Mouse (Mus musculus) MEL (cell line): ENCODE data around the gene Map3k20. TPM values are rescaled to one million over a fixed set of nuclear protein-coding genes. Genes with fewer than 3 reads are reported as not detected.

Source experiments
- DNase-seq: peaks from one replicate; pipeline ENCODE4 v3.0.0; 2011; ENCODE audit warnings: low read depth, low spot score
- H3K27ac ChIP-seq: 2 replicates; pipeline ENCODE4 v1.5.1; 2012; ENCODE audit warnings: low read depth, mild to moderate bottlenecking, control low read depth, low read length, moderate library complexity; ENCODE audit not compliant: control insufficient read depth
- H3K27me3 ChIP-seq, 2 experiments: fragments of 150-350 bp in 1 of 2; sonication (generic) in 1 of 2; 2 replicates each; pipeline ENCODE4 v1.6.1; 2012; ENCODE audit warnings: low read length in 2 of 2, mild to moderate bottlenecking in 2 of 2, improper control_type of control experiment in 1 of 2, moderate library complexity in 1 of 2; ENCODE audit not compliant: insufficient read depth in 2 of 2, control insufficient read depth in 1 of 2
- H3K36me3 ChIP-seq, 2 experiments: 2 replicates each; pipeline ENCODE4 v1.6.1; 2012 to 2014; ENCODE audit warnings: low read length in 2 of 2, improper control_type of control experiment in 1 of 2, inconsistent platforms in 1 of 2, mild to moderate bottlenecking in 1 of 2; ENCODE audit not compliant: insufficient read depth in 2 of 2, control insufficient read depth in 1 of 2
- H3K4me1 ChIP-seq, 2 experiments: fragments of 150-350 bp in 1 of 2; sonication (generic) in 1 of 2; 2 replicates each; pipeline ENCODE4 v1.6.1; 2012; ENCODE audit warnings: low read length in 2 of 2, improper control_type of control experiment in 1 of 2, mild to moderate bottlenecking in 1 of 2; ENCODE audit not compliant: insufficient read depth in 2 of 2, control insufficient read depth in 1 of 2
- H3K4me3 ChIP-seq, 2 experiments: fragments of 150-350 bp in 1 of 2; sonication (generic) in 1 of 2; 2 replicates each; pipeline ENCODE4 v1.5.1; 2012; ENCODE audit warnings: low read depth in 2 of 2, low read length in 2 of 2, mild to moderate bottlenecking in 2 of 2, moderate library complexity in 2 of 2, control low read depth in 1 of 2, improper control_type of control experiment in 1 of 2; ENCODE audit not compliant: control insufficient read depth in 1 of 2, insufficient read depth in 1 of 2
- H3K79me2 ChIP-seq: 2 replicates; pipeline ENCODE4 v1.6.1; 2012; ENCODE audit warnings: mild to moderate bottlenecking, low read length, moderate library complexity; ENCODE audit not compliant: control insufficient read depth, poor library complexity, insufficient read depth
- H3K9ac ChIP-seq: 2 replicates; pipeline ENCODE4 v1.6.1; 2012; ENCODE audit warnings: low read depth, mild to moderate bottlenecking, control low read depth, low read length, moderate library complexity; ENCODE audit not compliant: control insufficient read depth, poor library complexity, severe bottlenecking
- H3K9me3 ChIP-seq: fragments of 150-350 bp; sonication (generic); replicated peaks from 2 replicates; pipeline ENCODE4 v1.6.1; 2012; ENCODE audit warnings: mild to moderate bottlenecking, low read length, improper control_type of control experiment, moderate library complexity; ENCODE audit not compliant: insufficient read depth
- BHLHE40 ChIP-seq: IDR thresholded peaks from 2 replicates; pipeline ENCODE4 v1.6.1; 2012; ENCODE audit warnings: low read depth, mild to moderate bottlenecking, inconsistent platforms, low read length, improper control_type of control experiment, borderline replicate concordance
- CTCF ChIP-seq, 3 experiments: IDR thresholded peaks in 2 of 3; conservative IDR thresholded peaks in 1 of 3; 2 replicates each; pipeline ENCODE4 v1.5.1; 2011 to 2012; ENCODE audit warnings: low read length in 3 of 3, low read depth in 2 of 3, mild to moderate bottlenecking in 2 of 3, improper control_type of control experiment in 1 of 3, inconsistent platforms in 1 of 3, mixed read lengths in 1 of 3, moderate library complexity in 1 of 3; ENCODE audit not compliant: control insufficient read depth in 1 of 3, insufficient read depth in 1 of 3, poor library complexity in 1 of 3, severe bottlenecking in 1 of 3
- E2F4 ChIP-seq: IDR thresholded peaks from 2 replicates; pipeline ENCODE4 v1.6.1; 2011; ENCODE audit warnings: low read depth, low read length, improper control_type of control experiment, borderline replicate concordance
- ELF1 ChIP-seq: IDR thresholded peaks from 2 replicates; pipeline ENCODE4 v1.6.1; 2014; ENCODE audit warnings: low read depth, mild to moderate bottlenecking, inconsistent platforms, low read length, improper control_type of control experiment, moderate library complexity
- GABPA ChIP-seq: IDR thresholded peaks from 2 replicates; pipeline ENCODE4 v1.6.1; 2012; ENCODE audit warnings: low read depth, mild to moderate bottlenecking, inconsistent platforms, low read length, improper control_type of control experiment, moderate library complexity
- KAT2A ChIP-seq: conservative IDR thresholded peaks from 2 replicates; pipeline ENCODE4 v1.6.1; 2012; ENCODE audit warnings: low read depth, low read length, improper control_type of control experiment, inconsistent platforms
- MAFK ChIP-seq: IDR thresholded peaks from 2 replicates; pipeline ENCODE4 v1.6.1; 2011; ENCODE audit warnings: low read depth, mild to moderate bottlenecking, low read length, improper control_type of control experiment, borderline replicate concordance
- MYC ChIP-seq: IDR thresholded peaks from 2 replicates; pipeline ENCODE4 v1.6.1; 2011; ENCODE audit warnings: low read depth, mild to moderate bottlenecking, low read length, improper control_type of control experiment, moderate library complexity
- POLR2AphosphoS5 ChIP-seq: IDR thresholded peaks from 2 replicates; pipeline ENCODE4 v1.6.1; 2012; ENCODE audit warnings: low read depth, borderline replicate concordance, mild to moderate bottlenecking, inconsistent platforms, low read length, moderate library complexity, mixed read lengths
- RAD21 ChIP-seq: IDR thresholded peaks from 2 replicates; pipeline ENCODE4 v1.6.1; 2011; ENCODE audit warnings: mild to moderate bottlenecking, low read depth, low read length, improper control_type of control experiment
- RCOR1 ChIP-seq: IDR thresholded peaks from 2 replicates; pipeline ENCODE4 v1.6.1; 2012; ENCODE audit warnings: low read depth, mild to moderate bottlenecking, inconsistent platforms, low read length, improper control_type of control experiment
- SIN3A ChIP-seq: IDR thresholded peaks from 2 replicates; pipeline ENCODE4 v1.6.1; 2012; ENCODE audit warnings: low read length, improper control_type of control experiment, inconsistent platforms
- TAL1 ChIP-seq: IDR thresholded peaks from 2 replicates; pipeline ENCODE4 v1.6.1; 2012; ENCODE audit warnings: mild to moderate bottlenecking, inconsistent platforms, low read length, moderate library complexity, mixed read lengths
- TBP ChIP-seq: IDR thresholded peaks from 2 replicates; pipeline ENCODE4 v1.8.0; 2011; ENCODE audit warnings: low read depth, low read length, improper control_type of control experiment
- UBTF ChIP-seq: IDR thresholded peaks from 2 replicates; pipeline ENCODE4 v1.6.1; 2012; ENCODE audit warnings: low read depth, mild to moderate bottlenecking, inconsistent platforms, low read length, improper control_type of control experiment, moderate library complexity, borderline replicate concordance; ENCODE audit not compliant: insufficient read depth
- USF2 ChIP-seq, 2 experiments: IDR thresholded peaks; 2 replicates each; pipeline ENCODE4 v1.6.1; 2011 to 2012; ENCODE audit warnings: improper control_type of control experiment in 2 of 2, low read length in 2 of 2, borderline replicate concordance in 1 of 2, inconsistent platforms in 1 of 2, low read depth in 1 of 2, mild to moderate bottlenecking in 1 of 2; ENCODE audit not compliant: insufficient read depth in 1 of 2
- ZKSCAN1 ChIP-seq: IDR thresholded peaks from 2 replicates; pipeline ENCODE4 v1.6.1; 2012; ENCODE audit warnings: low read depth, mild to moderate bottlenecking, inconsistent platforms, low read length, improper control_type of control experiment, moderate library complexity
- ZMIZ1 ChIP-seq: IDR thresholded peaks from 2 replicates; pipeline ENCODE4 v1.6.1; 2012; ENCODE audit warnings: low read depth, mild to moderate bottlenecking, inconsistent platforms, low read length, improper control_type of control experiment, moderate library complexity
- ZNF384 ChIP-seq: IDR thresholded peaks from 2 replicates; pipeline ENCODE4 v1.6.1; 2012; ENCODE audit warnings: low read depth, mild to moderate bottlenecking, inconsistent platforms, low read length, improper control_type of control experiment
- polyA plus RNA-seq, 2 experiments: library from polyadenylated mRNA; stranded (reverse) in 1 of 2; unstranded in 1 of 2; fragments of >175 nt in 1 of 2; fragments of >200 nt in 1 of 2; gene quantifications; 2 replicates each; pipeline versions ENCODE4 v1.2.1 to v1.2.4; 2012; ENCODE audit warnings: low replicate concordance in 2 of 2, low read depth in 1 of 2; ENCODE audit not compliant: insufficient read length in 2 of 2, insufficient read depth in 1 of 2, missing spikeins in 1 of 2
- total RNA-seq: library from RNA; depleted of rRNA; stranded (reverse); fragments of 300-350 nt; gene quantifications from 2 replicates; pipeline ENCODE4 v1.2.3, GENCODE M21; 2012

Map3k20 gene
- total and polyA plus RNA-seq, 3 experiments, result 7.4 to 9.6 TPM; not detected in 1

DNA sequence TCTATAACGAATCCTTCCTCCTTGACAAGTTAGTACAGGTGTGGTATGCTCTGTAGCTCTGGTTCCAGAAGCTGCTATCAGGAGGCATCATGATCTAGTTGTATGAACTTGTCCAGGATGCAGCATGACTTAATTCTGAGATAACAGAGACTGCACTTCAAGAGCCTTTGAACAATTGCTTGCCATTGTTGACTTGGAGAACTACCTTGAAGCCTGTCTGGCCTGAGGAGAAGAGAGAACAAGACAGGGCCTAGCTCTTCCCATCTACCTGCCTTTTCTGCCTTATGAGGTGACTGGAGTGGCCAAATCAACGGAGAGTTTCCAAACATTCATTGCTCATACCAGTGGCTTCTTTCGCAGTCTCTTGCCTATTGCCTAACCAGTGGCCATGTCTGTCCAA, 160.7 kb downstream of the Map3k20 start:
- Histone ChIP-seq H3K4me3 (no peak overlapping the region), H3K36me3 (peaks cover 0 to 12% of the 10 kb centered on the region in 2 experiments; a peak in 2 of 4 replicates), H3K9me3 (no peaks in the 10 kb centered on the region)
- no peak for TF ChIP-seq ZKSCAN1
- no peak for TF ChIP-seq USF2 (IDR thresholded peaks at IDR 0.05; ENCODE audit: borderline replicate concordance in 1 of 2, insufficient read depth in 1 of 2, low read depth in 1 of 2, low read length in 2 of 2)
- no peak for TF ChIP-seq E2F4
- TF ChIP-seq MAFK, result no peak
- TF ChIP-seq ZMIZ1, result no peak
- no peak for TF ChIP-seq UBTF
- TF ChIP-seq CTCF (IDR thresholded peaks at IDR 0.05 in 2 of 3, conservative IDR thresholded peaks at IDR 0.05 in 1 of 3; ENCODE audit: control insufficient read depth in 1 of 3, insufficient read depth in 1 of 3, low read depth in 2 of 3, low read length in 3 of 3, poor library complexity in 1 of 3, severe bottlenecking in 1 of 3), result no peak
- no peak for TF ChIP-seq TAL1
- no peak for TF ChIP-seq RAD21
- TF ChIP-seq ZNF384, result no peak
- no peak for TF ChIP-seq SIN3A
- no peak for TF ChIP-seq POLR2AphosphoS5
- no peak for TF ChIP-seq BHLHE40
- TF ChIP-seq RCOR1, result no peak
- TF ChIP-seq, all 39 proteins: peak for 0
- Histone ChIP-seq H3K9ac (no peak overlapping the region), H3K4me1 (peaks cover 0 to 16% of the 10 kb centered on the region in 2 experiments; a peak in 3 of 4 replicates), H3K79me2 (no peaks in the 10 kb centered on the region), H3K27me3 (no peaks in the 10 kb centered on the region), H3K27ac (no peak overlapping the region)
- no peak for DNase-seq

DNA sequence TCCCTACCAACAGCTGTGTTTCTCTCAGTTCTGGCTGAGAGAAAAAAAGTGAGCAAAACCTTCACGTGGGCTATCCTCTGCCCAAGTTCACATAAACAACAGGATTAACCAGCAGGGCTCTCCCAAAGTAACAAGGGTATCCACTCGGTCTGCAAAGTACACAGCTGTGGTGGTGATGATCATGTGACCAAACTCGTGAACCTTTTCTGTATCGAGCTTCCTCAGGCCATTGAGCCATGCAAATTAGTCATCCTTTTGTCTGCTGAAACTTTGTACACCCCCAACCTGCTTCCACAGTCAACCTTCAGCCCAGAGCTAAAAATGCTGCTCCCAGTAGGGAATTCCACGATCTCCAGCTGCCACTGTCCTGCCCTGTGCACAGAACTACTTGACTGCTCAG, 161.2 kb downstream of the Map3k20 start:
- no peak for DNase-seq
- Histone ChIP-seq H3K9ac (no peak overlapping the region), H3K4me3 (no peak overlapping the region), H3K79me2 (no peaks in the 10 kb centered on the region)
- TF ChIP-seq E2F4 (no peak), ELF1 (no peak), POLR2AphosphoS5 (no peak), TBP (no peak), GABPA (no peak), MAFK (no peak), MYC (no peak), ZNF384 (no peak), KAT2A (no peak), USF2 (IDR thresholded peaks at IDR 0.05; ENCODE audit: borderline replicate concordance in 1 of 2, insufficient read depth in 1 of 2, low read depth in 1 of 2, low read length in 2 of 2) (no peak)
- TF ChIP-seq, all 39 proteins: peak for 0
- no peak overlapping the region for H3K27ac ChIP-seq
- peaks cover 0 to 12% of the 10 kb centered on the region in 2 experiments; a peak in 2 of 4 replicates for H3K36me3 ChIP-seq
- H3K9me3 ChIP-seq, result no peaks in the 10 kb centered on the region
- no peaks in the 10 kb centered on the region for H3K27me3 ChIP-seq
- peaks cover 0 to 16% of the 10 kb centered on the region in 2 experiments; a peak in 3 of 4 replicates for H3K4me1 ChIP-seq
